In the genomic region with DNA sequence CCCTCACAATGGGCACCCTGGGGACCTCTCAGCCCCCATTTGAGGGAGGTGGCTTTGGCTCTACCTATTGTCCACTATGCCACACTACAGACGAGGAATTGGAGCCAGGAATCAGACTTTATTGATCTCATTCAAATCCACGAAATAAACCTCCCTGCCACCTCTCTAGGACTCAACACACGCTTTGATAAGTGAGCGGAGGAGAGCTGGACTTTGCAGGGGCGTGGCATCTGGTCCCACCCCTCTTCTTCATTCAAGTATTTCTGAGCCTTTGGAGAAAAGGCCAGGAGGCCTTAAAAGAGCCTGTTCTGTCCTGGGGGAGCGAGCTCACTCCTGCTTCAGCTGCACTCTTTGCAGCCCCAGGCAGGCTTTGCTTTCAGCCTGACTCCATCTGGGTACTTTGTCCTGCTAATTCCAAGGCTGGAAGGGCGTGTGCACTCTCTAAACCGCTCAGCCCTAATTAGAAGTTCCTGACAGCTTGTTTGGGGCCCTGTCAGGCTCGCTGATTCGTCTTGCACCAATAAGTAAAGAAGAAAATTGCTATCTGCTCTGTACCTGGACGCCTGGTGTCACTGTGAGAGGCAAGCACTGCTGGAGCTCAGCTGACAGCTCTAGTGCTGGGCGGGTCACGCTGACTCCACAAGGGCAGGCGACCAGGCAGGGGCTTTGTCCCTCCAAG, we compare ENCODE assay signal across 9 mouse cellular contexts.
A peak's percentile ranks its signal among the peaks of the same experiment; 100 is the strongest.
DNase-seq lines count a peak whose midpoint lies in the region; ATAC-seq and TF ChIP-seq lines count a peak whose summit lies in the region.
"Had no signal": no experiment of that assay in that cellular context is flagged by ENCODE, and none has a peak within 500 bp of the region (broad histone marks: within the 10 kb centered on the region; RNA-seq: fewer than 3 reads in every experiment).

No protein-coding gene starts in this region.

- TF ChIP-seq CTCF in lung, embryonic 14.5 days (IDR thresholded peaks at IDR 0.05; ENCODE audit: low read depth), result no peak

- H3K27ac ChIP-seq in lung, embryonic 14.5 days (ENCODE audit: low read depth), result peak overlapping the region; percentile 72
- no peak overlapping the region; the same call in 1 of the 2 replicates for H3K27ac ChIP-seq in embryonic facial prominence, embryonic 10.5 days (replicated peaks)
- no peak overlapping the region for H3K27ac ChIP-seq in limb, embryonic 12.5 days
- peak overlapping the region; percentile 48; the same call in 1 of the 2 replicates for H3K27ac ChIP-seq in stomach, embryonic 15.5 days
- H3K27ac ChIP-seq: liver, embryonic 14.5 days had no signal

- no peak overlapping the region for H3K4me2 ChIP-seq in lung, embryonic 14.5 days
- peak overlapping the region; percentile 16; the same call in 1 of the 2 replicates for H3K4me2 ChIP-seq in limb, embryonic 12.5 days
- peak overlapping the region; percentile 30; the same call in 1 of the 2 replicates for H3K4me2 ChIP-seq in stomach, embryonic 15.5 days

- H3K36me3 ChIP-seq in lung, embryonic 14.5 days (ENCODE audit: insufficient read depth), result no peaks in the 10 kb centered on the region
- H3K36me3 ChIP-seq in embryonic facial prominence, embryonic 10.5 days (replicated peaks), result no peaks in the 10 kb centered on the region
- H3K36me3 ChIP-seq in limb, embryonic 12.5 days, result no peaks in the 10 kb centered on the region
- H3K36me3 ChIP-seq in stomach, embryonic 15.5 days, result no peaks in the 10 kb centered on the region

- peak; percentile 28 for DNase-seq in lung, embryonic 14.5 days
- no peak for DNase-seq in lung, postnatal 25 days (ENCODE audit: low spot score)
- peak; percentile 52 for DNase-seq in embryonic facial prominence, embryonic 10.5 days (ENCODE audit: low spot score)
- no peak for DNase-seq in ovary, postnatal 36 days (ENCODE audit: low spot score)
- no peak for DNase-seq in urinary bladder, adult 2 months (ENCODE audit: low spot score)

- no peaks in the 10 kb centered on the region for H3K9me3 ChIP-seq in lung, embryonic 14.5 days (ENCODE audit: low read depth, low read length)
- H3K9me3 ChIP-seq in embryonic facial prominence, embryonic 10.5 days, result no peaks in the 10 kb centered on the region
- H3K9me3 ChIP-seq in limb, embryonic 12.5 days, result no peaks in the 10 kb centered on the region
- H3K9me3 ChIP-seq in stomach, embryonic 15.5 days, result no peaks in the 10 kb centered on the region

- H3K9ac ChIP-seq in lung, embryonic 14.5 days, result no peak overlapping the region
- no peak overlapping the region for H3K9ac ChIP-seq in limb, embryonic 12.5 days (replicated peaks)
- no peak overlapping the region for H3K9ac ChIP-seq in stomach, embryonic 15.5 days
- H3K9ac ChIP-seq: liver, embryonic 14.5 days had no signal

- no peaks in the 10 kb centered on the region for H3K27me3 ChIP-seq in lung, embryonic 14.5 days (ENCODE audit: insufficient read depth, low read length)
- peaks cover 31% of the 10 kb centered on the region for H3K27me3 ChIP-seq in embryonic facial prominence, embryonic 10.5 days (replicated peaks; ENCODE audit: low read depth, poor library complexity, severe bottlenecking)
- H3K27me3 ChIP-seq in limb, embryonic 12.5 days, result no peaks in the 10 kb centered on the region; the same call in 1 of the 2 replicates
- H3K27me3 ChIP-seq in stomach, embryonic 15.5 days (replicated peaks), result no peaks in the 10 kb centered on the region

- 18% methylated on average over 14 of the region's 14 CpGs for WGBS in lung, embryonic 14.5 days
- WGBS in embryonic facial prominence, embryonic 10.5 days, result 12% methylated on average over 14 of the region's 14 CpGs
- WGBS in limb, embryonic 12.5 days, result 12% methylated on average over 14 of the region's 14 CpGs
- 24% methylated on average over 14 of the region's 14 CpGs for WGBS in stomach, embryonic 15.5 days

- peaks cover 12% of the 10 kb centered on the region for H3K4me1 ChIP-seq in lung, embryonic 14.5 days (ENCODE audit: insufficient read depth)
- H3K4me1 ChIP-seq in embryonic facial prominence, embryonic 10.5 days, result peaks cover 40% of the 10 kb centered on the region
- peaks cover 25% of the 10 kb centered on the region for H3K4me1 ChIP-seq in limb, embryonic 12.5 days (replicated peaks)
- peaks cover 17% of the 10 kb centered on the region for H3K4me1 ChIP-seq in stomach, embryonic 15.5 days

- H3K4me3 ChIP-seq in lung, embryonic 14.5 days (ENCODE audit: low read depth, low read length), result no peak overlapping the region
- peak overlapping the region; percentile 8; the same call in 1 of the 2 replicates for H3K4me3 ChIP-seq in embryonic facial prominence, embryonic 10.5 days
- H3K4me3 ChIP-seq in limb, embryonic 12.5 days (replicated peaks), result no peak overlapping the region
- H3K4me3 ChIP-seq in stomach, embryonic 15.5 days (replicated peaks), result no peak overlapping the region

- ATAC-seq in lung, embryonic 14.5 days (ENCODE audit: insufficient read depth), result no peak
- ATAC-seq in limb, embryonic 12.5 days (ENCODE audit: insufficient number of reproducible peaks, insufficient read depth, low FRiP score, low TSS enrichment, low read depth), result no peak
- no peak for ATAC-seq in stomach, embryonic 15.5 days (ENCODE audit: insufficient read depth, low FRiP score, low read depth)
- ATAC-seq in CD4-positive, CD25-positive, alpha-beta regulatory T cell, adult 4 months, result no peak

Comparison
In these comparisons a context has a peak if more than half of its experiments do, and no peak if none do; other contexts are left out.
1. DNase-seq: peak in lung, embryonic 14.5 days (single experiment) and embryonic facial prominence, embryonic 10.5 days (single experiment); none in lung, postnatal 25 days (single experiment), ovary, postnatal 36 days (single experiment) and urinary bladder, adult 2 months (single experiment).
2. H3K27ac ChIP-seq: peak in lung, embryonic 14.5 days (single experiment) and stomach, embryonic 15.5 days (single experiment); none in embryonic facial prominence, embryonic 10.5 days (single experiment) and limb, embryonic 12.5 days (single experiment).